Mouse (Mus musculus) embryonic facial prominence, embryonic 11.5 days (tissue): ENCODE results near the gene Inafm2. TPM values are rescaled to one million over a fixed set of nuclear protein-coding genes. Genes with fewer than 3 reads are reported as not detected.
A peak's percentile ranks its signal among the peaks of the same experiment; 100 is the strongest.

Source experiments
- ATAC-seq: fragments of 200-750 bp; cut with Nextera tagmentation; replicated peaks from 2 replicates; pipeline ENCODE4 v1.8.0; 2017; ENCODE audit warnings: low read depth; ENCODE audit not compliant: insufficient number of reproducible peaks, low FRiP score, low TSS enrichment
- DNase-seq: peaks from one replicate; pipeline ENCODE4 v3.0.0-alpha.2; 2015; ENCODE audit warnings: low spot score
- H3K27ac ChIP-seq: fragments of 300-500 bp; sonication (generic); replicated peaks from 2 replicates; pipeline ENCODE4 v1.5.1; 2014; ENCODE audit warnings: mild to moderate bottlenecking, low read depth, low read length, control low read depth
- H3K27me3 ChIP-seq: fragments of 300-500 bp; sonication (generic); 2 replicates; pipeline ENCODE4 v1.6.1; 2014; ENCODE audit warnings: mild to moderate bottlenecking, low read length, moderate library complexity, mixed read lengths; ENCODE audit not compliant: control insufficient read depth, insufficient read depth
- H3K36me3 ChIP-seq: fragments of 300-500 bp; sonication (generic); replicated peaks from 2 replicates; pipeline ENCODE4 v1.6.1; 2014; ENCODE audit warnings: low read depth, mild to moderate bottlenecking, low read length, moderate library complexity, mixed read lengths; ENCODE audit not compliant: control insufficient read depth, insufficient read depth
- H3K4me1 ChIP-seq: fragments of 300-500 bp; sonication (generic); 2 replicates; pipeline ENCODE4 v1.6.1; 2014; ENCODE audit warnings: low read length, mixed read lengths; ENCODE audit not compliant: control insufficient read depth, insufficient read depth
- H3K4me2 ChIP-seq: fragments of 300-500 bp; sonication (generic); 2 replicates; pipeline ENCODE4 v1.6.1; 2014; ENCODE audit warnings: low read depth, mild to moderate bottlenecking, control low read depth, low read length, moderate library complexity
- H3K4me3 ChIP-seq: fragments of 300-500 bp; sonication (generic); 2 replicates; pipeline ENCODE4 v1.5.1; 2014; ENCODE audit warnings: low read depth, low read length, control low read depth
- H3K9ac ChIP-seq: fragments of 300-500 bp; sonication (generic); replicated peaks from 2 replicates; pipeline ENCODE4 v1.6.1; 2014; ENCODE audit warnings: mild to moderate bottlenecking, control low read depth, low read length
- H3K9me3 ChIP-seq: fragments of 300-500 bp; sonication (generic); replicated peaks from 2 replicates; pipeline ENCODE4 v1.6.1; 2016; ENCODE audit warnings: mild to moderate bottlenecking, low read length, inconsistent platforms, mixed read lengths; ENCODE audit not compliant: control insufficient read depth
- WGBS: fragments of 180-500 bp; shearing (Covaris S2); extraction: QIAGEN DNeasy Blood & Tissue Kit; methylation state at CpG from one replicate; pipeline ENCODE4 v1.1.7; 2014; 5-methylcytosine and 5-hydroxymethylcytosine counted together
- polyA plus RNA-seq: library from polyadenylated mRNA; unstranded; fragments of >200 nt; fragmentation: Nextera tagmentation; extraction: Ambion mirVana; gene quantifications from 2 replicates; pipeline ENCODE4 v1.2.1, GENCODE M21; 2014

The Inafm2 gene
- polyA plus RNA-seq, 1 experiment from 2014 or later: 25.8 TPM

DNA sequence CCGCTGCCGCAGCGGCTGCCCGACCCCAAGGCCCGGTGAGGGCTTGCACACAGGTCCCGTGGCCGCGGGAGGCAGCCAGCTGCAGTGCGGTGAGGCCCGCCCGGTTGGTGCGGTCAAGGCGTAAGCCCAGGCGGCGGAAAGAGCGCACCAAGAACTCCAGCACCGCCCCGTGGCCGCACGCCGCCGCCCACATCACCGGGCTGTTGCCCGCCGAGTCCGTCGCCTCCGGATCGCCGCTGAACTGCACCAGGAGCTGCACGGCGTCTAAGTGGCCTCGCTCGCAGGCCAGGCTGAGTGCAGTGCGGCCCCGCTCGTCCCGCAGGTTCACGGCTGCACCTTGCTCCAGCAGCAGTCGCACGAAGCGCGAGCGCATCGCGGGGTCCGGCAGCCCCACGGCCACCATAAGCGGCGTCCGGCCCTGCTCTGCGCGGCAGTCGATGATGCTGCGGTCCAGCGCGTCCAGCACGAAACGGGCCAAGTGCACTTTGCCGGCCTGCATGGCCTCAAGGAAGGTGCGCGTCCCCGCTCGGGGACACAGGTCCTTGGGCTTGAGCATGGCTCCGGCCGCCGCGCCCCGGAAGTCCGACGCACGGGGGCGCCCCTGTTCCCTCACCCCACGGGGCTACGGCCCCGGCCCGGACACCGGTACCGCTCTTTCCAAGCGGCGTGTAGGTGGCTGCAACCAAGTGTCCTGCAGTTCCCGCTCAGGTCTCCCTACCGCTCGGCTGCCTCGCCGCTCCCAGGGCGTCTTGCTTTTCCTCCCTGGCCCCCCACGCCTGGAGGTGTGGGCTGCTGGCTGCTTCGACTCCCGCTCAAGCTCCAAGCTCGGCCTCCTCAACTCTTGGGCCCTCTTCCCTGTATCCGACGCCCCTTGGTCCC, 42.4 kb upstream of the Inafm2 start:
- DNase-seq: peak; percentile 47
- under 1% methylated on average over 87 of the region's 93 CpGs for WGBS
- Histone ChIP-seq H3K27ac (no peak overlapping the region), H3K9me3 (no peaks in the 10 kb centered on the region), H3K27me3 (peaks cover 87% of the 10 kb centered on the region), H3K36me3 (no peaks in the 10 kb centered on the region), H3K9ac (peak overlapping the region; percentile 32; the same call in 1 of the 2 replicates), H3K4me2 (peak overlapping the region; percentile 66), H3K4me1 (peaks cover 13% of the 10 kb centered on the region), H3K4me3 (peak overlapping the region; percentile 40)
- peak; percentile 35 for ATAC-seq

DNA sequence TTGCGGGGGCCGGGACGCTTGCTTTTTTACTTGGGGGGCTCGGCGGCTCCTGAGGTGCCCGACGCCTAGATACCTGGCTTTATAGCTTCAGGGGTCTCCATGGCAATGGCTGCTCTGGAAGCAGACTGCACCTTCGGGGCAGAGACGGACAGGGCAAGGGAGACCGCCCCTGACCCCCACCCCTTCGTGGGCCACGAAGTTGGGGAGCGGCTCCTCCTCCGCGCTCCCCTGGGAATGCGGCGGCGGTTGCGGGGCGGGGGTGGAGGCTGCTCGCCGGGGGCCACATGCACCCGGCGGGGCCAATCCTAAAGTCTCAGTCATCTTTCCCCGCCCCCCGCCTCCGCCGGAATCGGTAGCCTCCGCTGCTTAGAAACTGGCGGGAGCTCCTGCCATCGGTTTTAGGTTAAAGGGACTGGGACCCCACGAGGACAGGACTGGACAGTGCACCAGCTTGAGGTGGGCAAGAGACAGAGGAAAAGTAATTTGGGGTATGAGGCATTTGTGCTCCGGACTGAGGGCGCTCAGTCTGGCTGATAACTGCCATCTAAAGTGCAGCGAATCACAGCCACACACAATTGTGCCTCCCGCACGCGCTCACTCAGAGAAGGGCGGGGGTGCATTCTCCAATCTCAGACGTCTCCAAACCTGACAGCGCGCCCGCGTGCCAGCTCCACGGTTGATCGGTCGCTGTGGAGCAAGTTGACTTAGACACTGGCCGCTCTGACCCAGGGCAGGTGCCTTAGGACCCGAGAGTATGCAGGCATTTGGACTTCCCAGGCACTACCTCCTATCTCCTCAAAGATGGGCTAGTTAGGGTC, 41.4 kb upstream of the Inafm2 start, which contains the start of gene Ankrd63:
TSS of gene Ankrd63 (minus strand) at position 51 of the 818 bp plus-strand sequence.
- Histone ChIP-seq H3K9me3 (no peaks in the 10 kb centered on the region), H3K4me1 (peaks cover 13% of the 10 kb centered on the region), H3K27ac (no peak within 1 kb of the TSS), H3K27me3 (peaks cover 94% of the 10 kb centered on the region), H3K9ac (peak within 1 kb of the TSS; percentile 32; the same call in 1 of the 2 replicates), H3K4me3 (peak within 1 kb of the TSS; percentile 40), H3K4me2 (peak within 1 kb of the TSS; percentile 66), H3K36me3 (no peaks in the 10 kb centered on the region)
- ATAC-seq (no peak), DNase-seq (no peak)
- WGBS: 2% methylated on average over 43 of the region's 50 CpGs

DNA sequence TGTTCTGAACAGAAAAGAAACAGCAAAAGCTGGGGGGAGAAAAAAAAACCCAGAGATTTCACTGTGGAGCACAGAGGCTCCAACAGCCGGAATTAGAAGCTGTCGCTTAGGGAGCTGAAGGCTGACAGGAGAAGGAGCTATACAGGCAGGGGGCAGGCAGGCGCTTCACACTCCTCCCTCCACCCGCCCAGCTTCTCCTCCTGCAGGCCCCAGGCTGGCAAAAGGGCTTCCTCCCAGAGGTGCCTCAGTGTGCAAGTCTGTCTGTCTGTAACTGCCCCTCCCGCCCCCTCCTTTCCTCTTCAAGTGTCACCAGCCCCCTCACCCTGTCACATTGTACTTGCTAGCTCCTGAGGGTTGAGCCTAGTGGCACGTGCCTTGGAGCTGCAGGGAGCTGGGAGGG, 39.1 kb upstream of the Inafm2 start:
- Histone ChIP-seq H3K9ac (no peak overlapping the region), H3K27me3 (peaks cover 93% of the 10 kb centered on the region), H3K36me3 (no peaks in the 10 kb centered on the region), H3K27ac (no peak overlapping the region), H3K9me3 (no peaks in the 10 kb centered on the region), H3K4me1 (peaks cover 12% of the 10 kb centered on the region), H3K4me2 (no peak overlapping the region), H3K4me3 (no peak overlapping the region)
- ATAC-seq: no peak
- WGBS: 3% methylated on average over 6 of the region's 6 CpGs
- DNase-seq: no peak

GRCm38 (mm10) chr2:118708472-118708871, 37.1 kb upstream of the Inafm2 start:
- H3K36me3 ChIP-seq: no peaks in the 10 kb centered on the region
- H3K4me1 ChIP-seq: peaks cover 8% of the 10 kb centered on the region
- ATAC-seq: no peak
- no peak overlapping the region for H3K27ac ChIP-seq
- H3K9me3 ChIP-seq: no peaks in the 10 kb centered on the region
- no peak overlapping the region for H3K4me3 ChIP-seq
- no peak for DNase-seq
- H3K9ac ChIP-seq: no peak overlapping the region
- no peak overlapping the region for H3K4me2 ChIP-seq
- WGBS: 73% methylated on average over 4 of the region's 4 CpGs
- H3K27me3 ChIP-seq: peaks cover 86% of the 10 kb centered on the region

- H3K4me2 ChIP-seq: no peak overlapping the region
- no peaks in the 10 kb centered on the region for H3K36me3 ChIP-seq
- H3K27me3 ChIP-seq: peaks cover 73% of the 10 kb centered on the region
- 27% methylated on average over 4 of the region's 4 CpGs for WGBS
- no peak for DNase-seq
- no peak overlapping the region for H3K4me3 ChIP-seq
- peaks cover 3% of the 10 kb centered on the region; the same call in 1 of the 2 replicates for H3K4me1 ChIP-seq
- H3K27ac ChIP-seq: no peak overlapping the region
- H3K9me3 ChIP-seq: no peaks in the 10 kb centered on the region
- H3K9ac ChIP-seq: no peak overlapping the region
- no peak for ATAC-seq
Observed at GRCm38 (mm10) chr2:118709655-118710221, 35.8 kb upstream of the Inafm2 start.

DNA sequence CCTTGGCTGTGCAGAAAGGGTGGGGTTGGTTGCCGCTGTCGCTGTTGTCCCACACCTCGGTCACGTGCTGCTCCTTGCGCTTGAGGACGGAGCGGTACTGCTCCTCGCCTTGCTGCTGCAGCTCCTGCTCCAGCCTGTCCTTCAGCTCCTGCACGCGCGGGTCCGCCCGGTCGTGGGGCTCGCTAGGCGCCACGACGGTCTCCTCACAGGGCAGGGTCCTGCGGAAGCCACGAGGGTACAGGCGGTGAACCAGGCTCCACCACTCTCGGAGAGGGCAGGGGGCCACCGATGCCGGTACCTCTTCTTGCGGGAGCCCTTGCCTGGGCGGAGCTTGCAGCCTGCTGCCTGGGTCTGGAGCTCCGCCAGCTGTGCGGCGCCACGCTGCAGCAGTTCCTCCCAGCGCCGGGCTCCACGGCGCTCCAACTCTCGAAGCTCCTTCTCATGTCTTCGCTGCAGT, 34.5 kb upstream of the Inafm2 start:
- no peak overlapping the region for H3K27ac ChIP-seq

DNA sequence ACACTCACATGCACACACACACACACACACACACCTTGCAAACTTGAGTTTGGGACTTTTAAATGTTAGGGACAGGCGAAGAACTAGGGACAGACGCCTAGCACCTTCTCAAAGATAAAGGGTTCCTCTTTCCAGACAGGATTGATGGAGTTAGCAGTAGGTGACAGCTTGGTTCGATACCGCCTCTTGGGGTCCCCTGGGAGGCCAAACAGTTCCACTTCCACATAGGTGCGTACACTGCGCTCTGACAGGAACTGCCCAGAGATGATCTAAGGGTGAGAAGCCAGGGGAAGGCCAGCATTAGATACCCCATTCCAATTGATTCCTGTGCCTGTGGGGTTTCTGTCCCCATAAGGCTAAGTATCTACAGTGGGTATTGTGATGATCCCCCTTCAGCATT, 31.9 kb upstream of the Inafm2 start:
- no peak for DNase-seq
- Histone ChIP-seq H3K9ac (no peak overlapping the region), H3K4me1 (peaks cover 3% of the 10 kb centered on the region; the same call in 1 of the 2 replicates), H3K27ac (no peak overlapping the region), H3K36me3 (no peaks in the 10 kb centered on the region), H3K4me3 (no peak overlapping the region), H3K9me3 (no peaks in the 10 kb centered on the region), H3K27me3 (peaks cover 37% of the 10 kb centered on the region), H3K4me2 (no peak overlapping the region)
- no peak for ATAC-seq
- WGBS: 93% methylated on average over 6 of the region's 6 CpGs

More for the DNA sequence above, 34.5 kb upstream of the Inafm2 start:
- Histone ChIP-seq H3K4me1 (peaks cover 3% of the 10 kb centered on the region; the same call in 1 of the 2 replicates), H3K27me3 (peaks cover 60% of the 10 kb centered on the region), H3K36me3 (no peaks in the 10 kb centered on the region), H3K9me3 (no peaks in the 10 kb centered on the region), H3K9ac (peak overlapping the region; percentile 39), H3K4me2 (peak overlapping the region; percentile 62), H3K4me3 (peak overlapping the region; percentile 28)
- ATAC-seq (peak; percentile 74; the same call in 1 of the 2 replicates), DNase-seq (peak; percentile 72)
- under 1% methylated on average over 36 of the region's 36 CpGs for WGBS
